Mouse (Mus musculus) lung, adult 2 months (tissue): ENCODE measurements around the gene Strn.

Experiments
- CTCF ChIP-seq: fragments of 200-500 bp; IDR thresholded peaks from 2 replicates; pipeline ENCODE4 v1.5.1; 2011; ENCODE audit warnings: mild to moderate bottlenecking, low read length, control low read depth; ENCODE audit not compliant: insufficient read depth
- POLR2A ChIP-seq: fragments of 200-500 bp; IDR thresholded peaks from 2 replicates; pipeline ENCODE4 v1.6.1; 2011; ENCODE audit warnings: low read depth, mild to moderate bottlenecking, control low read depth, low read length, borderline replicate concordance; ENCODE audit errors: extremely low read depth

DNA sequence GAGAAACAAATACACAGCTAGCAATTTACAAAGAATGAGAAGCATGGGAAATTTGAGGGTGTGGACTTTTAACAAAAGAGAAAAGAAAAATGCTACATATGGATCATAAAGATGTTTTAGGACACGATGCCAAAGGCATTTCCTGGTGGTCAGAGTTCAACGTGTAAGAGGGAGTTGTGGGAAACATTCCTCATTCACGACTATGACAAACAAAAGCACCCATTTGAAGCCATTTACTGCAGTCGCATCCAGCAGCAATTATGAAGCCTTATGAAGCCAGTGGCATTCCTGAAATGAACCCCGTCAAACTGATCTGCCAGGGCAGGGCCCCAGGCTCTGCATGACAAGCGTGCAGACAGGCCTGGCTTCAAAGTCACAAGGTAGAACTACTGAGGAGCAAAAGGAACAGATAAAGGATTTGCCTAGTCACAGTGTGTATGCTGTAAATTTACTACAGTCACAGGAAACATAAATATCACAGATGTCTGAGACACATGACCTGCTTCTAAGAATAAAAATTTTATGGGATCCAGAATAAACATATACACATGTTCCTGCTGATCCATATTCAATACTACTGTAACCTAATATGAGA, 12.4 kb downstream of the Strn start:
- TF ChIP-seq CTCF (no peak), POLR2A (no peak)
